Comparison of ENCODE assay signal across 9 mouse cellular contexts in genomic region chrX:36599656-36600055, GRCm38 (mm10). TPM values are rescaled to one million over a fixed set of nuclear protein-coding genes. Genes with fewer than 3 reads are reported as not detected.
DNase-seq lines count a peak whose midpoint lies in the region; ATAC-seq and TF ChIP-seq lines count a peak whose summit lies in the region.
"Had no signal": no experiment of that assay in that cellular context is flagged by ENCODE, and none has a peak within 500 bp of the region (broad histone marks: within the 10 kb centered on the region; RNA-seq: fewer than 3 reads in every experiment).

No protein-coding gene starts in this region.

- TF ChIP-seq CTCF in kidney, postnatal 0 days (IDR thresholded peaks at IDR 0.05; ENCODE audit: low read depth): no peak
- TF ChIP-seq CTCF in cortical plate, adult 2 months (IDR thresholded peaks at IDR 0.05; ENCODE audit: extremely low read depth, insufficient read depth, low read length): no peak

- peak overlapping the region; percentile 72 for H3K4me3 ChIP-seq in kidney, postnatal 0 days (replicated peaks; ENCODE audit: low read depth, low read length)
- peak overlapping the region; percentile 96; the same call in 1 of the 2 replicates for H3K4me3 ChIP-seq in cortical plate, adult 2 months (ENCODE audit: insufficient read depth, low read length)
- H3K4me3 ChIP-seq in hindbrain, embryonic 15.5 days: peak overlapping the region; percentile 69
- peak overlapping the region; percentile 66 for H3K4me3 ChIP-seq in midbrain, embryonic 15.5 days

- H3K4me1 ChIP-seq in kidney, postnatal 0 days (replicated peaks; ENCODE audit: insufficient read depth, low read length): no peaks in the 10 kb centered on the region
- no peaks in the 10 kb centered on the region; the same call in 1 of the 2 replicates for H3K4me1 ChIP-seq in cortical plate, adult 2 months (ENCODE audit: control insufficient read depth, insufficient read depth, low read length)
- H3K4me1 ChIP-seq in hindbrain, embryonic 15.5 days (replicated peaks): peaks cover 18% of the 10 kb centered on the region
- peaks cover 14% of the 10 kb centered on the region for H3K4me1 ChIP-seq in midbrain, embryonic 15.5 days

- peak overlapping the region; percentile 69; the same call in 1 of the 2 replicates for H3K9ac ChIP-seq in kidney, postnatal 0 days (ENCODE audit: low read depth, low read length)
- H3K9ac ChIP-seq in hindbrain, embryonic 15.5 days: peak overlapping the region; percentile 86; the same call in 1 of the 2 replicates
- H3K9ac ChIP-seq in midbrain, embryonic 15.5 days: peak overlapping the region; percentile 81

- H3K9me3 ChIP-seq in kidney, postnatal 0 days (replicated peaks; ENCODE audit: low read length): no peaks in the 10 kb centered on the region
- H3K9me3 ChIP-seq in hindbrain, embryonic 15.5 days: no peaks in the 10 kb centered on the region
- H3K9me3 ChIP-seq in midbrain, embryonic 15.5 days: no peaks in the 10 kb centered on the region

- H3K4me2 ChIP-seq in kidney, postnatal 0 days (ENCODE audit: low read length): peak overlapping the region; percentile 54
- peak overlapping the region; percentile 65 for H3K4me2 ChIP-seq in hindbrain, embryonic 15.5 days
- H3K4me2 ChIP-seq in midbrain, embryonic 15.5 days: peak overlapping the region; percentile 54

- no peak for ATAC-seq in kidney, postnatal 0 days (replicated peaks; ENCODE audit: low FRiP score, low read depth)
- ATAC-seq in hindbrain, embryonic 15.5 days (ENCODE audit: low FRiP score, low read depth): no peak
- ATAC-seq in midbrain, embryonic 15.5 days (replicated peaks): no peak

- DNase-seq in kidney, postnatal 0 days (ENCODE audit: low spot score): peak; percentile 12
- DNase-seq in kidney, adult 11 months: no peak
- DNase-seq in layer of hippocampus, postnatal 14 days (ENCODE audit: low spot score in 2 of 2): no peak
- no peak for DNase-seq in c-Kit-positive CD71-positive TER-119-positive erythroid progenitor cells, embryonic 14.5 days (ENCODE audit: low spot score)
- DNase-seq in urinary bladder, postnatal 14 days (ENCODE audit: low spot score): no peak
- DNase-seq: kidney, adult 9 months had no signal

- no peaks in the 10 kb centered on the region for H3K36me3 ChIP-seq in kidney, postnatal 0 days (ENCODE audit: insufficient read depth, low read length)
- H3K36me3 ChIP-seq in hindbrain, embryonic 15.5 days: peaks cover 16% of the 10 kb centered on the region
- no peaks in the 10 kb centered on the region for H3K36me3 ChIP-seq in midbrain, embryonic 15.5 days (replicated peaks)

- 54% methylated on average over 3 of the region's 3 CpGs for WGBS in kidney, postnatal 0 days
- 29% methylated on average over 3 of the region's 3 CpGs for WGBS in hindbrain, embryonic 15.5 days
- 43% methylated on average over 3 of the region's 3 CpGs for whole genome bisulfite sequencing in midbrain, embryonic 15.5 days

- no peak overlapping the region for H3K27ac ChIP-seq in kidney, postnatal 0 days
- no peak overlapping the region for H3K27ac ChIP-seq in cortical plate, adult 2 months (ENCODE audit: insufficient read depth, low read length)
- no peak overlapping the region for H3K27ac ChIP-seq in hindbrain, embryonic 15.5 days (replicated peaks)
- H3K27ac ChIP-seq in midbrain, embryonic 15.5 days: no peak overlapping the region

- H3K27me3 ChIP-seq in kidney, postnatal 0 days (ENCODE audit: insufficient read depth, low read length): no peaks in the 10 kb centered on the region
- no peaks in the 10 kb centered on the region for H3K27me3 ChIP-seq in hindbrain, embryonic 15.5 days
- H3K27me3 ChIP-seq in midbrain, embryonic 15.5 days (replicated peaks): no peaks in the 10 kb centered on the region

- TF ChIP-seq POLR2A in cortical plate, adult 2 months (IDR thresholded peaks at IDR 0.05; ENCODE audit: extremely low read depth, insufficient read depth, low read length): no peak

RNA-seq across cellular contexts. Expression of gene Pgrmc1, which starts 1.6 kb away (rescaled TPM):
- 316 and 327 TPM in 2 replicates for polyA plus RNA-seq in kidney, postnatal 0 days (2015; fragmentation: Nextera tagmentation; extraction: Ambion mirVana)
- polyA plus RNA-seq in cortical plate, adult 2 months (2012; rRNA removed): 209 and 234 TPM in 2 replicates
- polyA plus RNA-seq in hindbrain, embryonic 15.5 days (2015; fragmentation: Nextera tagmentation; extraction: Ambion mirVana): 607 and 612 TPM in 2 replicates
- 682 and 686 TPM in 2 replicates for polyA plus RNA-seq in midbrain, embryonic 15.5 days (2015; fragmentation: Nextera tagmentation; extraction: Ambion mirVana)
- 100 to 1,000 TPM; 276 to 278 TPM for total RNA-seq in layer of hippocampus, postnatal 14 days (2021)

RNA-seq across cellular contexts. Expression of gene Akap17b, which starts 45.5 kb away (rescaled TPM):
- 2.8 and 3.5 TPM in 2 replicates for polyA plus RNA-seq in kidney, postnatal 0 days (2015; fragmentation: Nextera tagmentation; extraction: Ambion mirVana)
- 9.5 and 10.7 TPM in 2 replicates for polyA plus RNA-seq in cortical plate, adult 2 months (2012; rRNA removed)
- 6.1 and 6.3 TPM in 2 replicates for polyA plus RNA-seq in hindbrain, embryonic 15.5 days (2015; fragmentation: Nextera tagmentation; extraction: Ambion mirVana)
- 6.0 and 6.1 TPM in 2 replicates for polyA plus RNA-seq in midbrain, embryonic 15.5 days (2015; fragmentation: Nextera tagmentation; extraction: Ambion mirVana)
- 1 to 10 TPM; 8.8 to 9.4 TPM for total RNA-seq in layer of hippocampus, postnatal 14 days (2021)
